Mouse (Mus musculus) lung, embryonic 14.5 days (tissue): ENCODE measurements at regions not wholly inside any gene's neighbourhood (a gene's known extent, or its start where the extent isn't known, plus 50 kb on each side); places are given as distances from the start of the nearest gene placed in this dataset.

Experiments used
- ATAC-seq: fragments of 200-750 bp; cut with Nextera tagmentation; 2 replicates; pipeline ENCODE4 v1.8.0; 2017; ENCODE audit warnings: mild to moderate bottlenecking, moderate TSS enrichment, moderate library complexity; ENCODE audit not compliant: insufficient read depth
- DNase-seq: peaks from one replicate; pipeline ENCODE4 v3.0.0-alpha.2; 2015
- H3K27ac ChIP-seq: fragments of 300-500 bp; sonication (generic); 2 replicates; pipeline ENCODE4 v1.5.1; 2014; ENCODE audit warnings: low read depth, mild to moderate bottlenecking, moderate library complexity
- H3K27me3 ChIP-seq: fragments of 300-500 bp; sonication (generic); 2 replicates; pipeline ENCODE4 v1.6.1; 2014; ENCODE audit warnings: low read length, control low read depth; ENCODE audit not compliant: insufficient read depth
- H3K36me3 ChIP-seq: fragments of 300-500 bp; sonication (generic); 2 replicates; pipeline ENCODE4 v1.6.1; 2014; ENCODE audit warnings: control low read depth; ENCODE audit not compliant: insufficient read depth
- H3K4me1 ChIP-seq: fragments of 300-500 bp; sonication (generic); 2 replicates; pipeline ENCODE4 v1.6.1; 2014; ENCODE audit warnings: antibody characterized with exemption, control low read depth; ENCODE audit not compliant: insufficient read depth
- H3K4me2 ChIP-seq: fragments of 300-500 bp; sonication (generic); 2 replicates; pipeline ENCODE4 v1.6.1; 2014; ENCODE audit warnings: mild to moderate bottlenecking
- H3K4me3 ChIP-seq: fragments of 300-500 bp; sonication (generic); 2 replicates; pipeline ENCODE4 v1.5.1; 2014; ENCODE audit warnings: low read depth, low read length
- H3K9ac ChIP-seq: fragments of 300-500 bp; sonication (generic); 2 replicates; pipeline ENCODE4 v1.6.1; 2014
- H3K9me3 ChIP-seq: fragments of 300-500 bp; sonication (generic); 2 replicates; pipeline ENCODE4 v1.6.1; 2016; ENCODE audit warnings: low read depth, low read length, control low read depth
- CTCF ChIP-seq: IDR thresholded peaks from 2 replicates; pipeline ENCODE4 v1.5.1; 2016; ENCODE audit warnings: antibody characterized with exemption, low read depth
- WGBS: fragments of 180-500 bp; shearing (Covaris S2); extraction: QIAGEN DNeasy Blood & Tissue Kit; methylation state at CpG from one replicate; pipeline ENCODE4 v1.1.7; 2014; 5-methylcytosine and 5-hydroxymethylcytosine counted together

DNA sequence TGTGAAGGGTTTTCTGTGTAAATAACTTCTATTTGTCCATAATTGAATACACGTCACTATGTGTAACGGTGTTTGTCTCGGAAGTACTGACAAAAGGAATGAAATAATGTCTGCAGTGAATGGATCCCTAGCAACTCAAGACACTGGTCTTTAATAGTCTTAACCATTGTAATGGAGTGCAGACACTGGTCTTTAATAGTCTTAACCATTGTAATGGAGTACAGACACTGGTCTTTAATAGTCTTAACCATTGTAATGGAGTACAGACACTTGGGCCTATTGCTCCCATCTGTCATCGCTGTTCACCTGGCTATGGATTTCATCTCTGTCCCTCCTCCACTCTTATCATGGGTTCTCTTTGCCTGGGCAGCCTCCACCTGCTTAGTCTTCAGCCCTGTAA, 53.2 kb upstream of the Frmd4a start:
- no peak overlapping the region for H3K27ac ChIP-seq
- no peak overlapping the region for H3K4me2 ChIP-seq
- H3K4me3 ChIP-seq: no peak overlapping the region
- no peak overlapping the region for H3K9ac ChIP-seq
- H3K4me1 ChIP-seq: no peaks in the 10 kb centered on the region
- WGBS: 94% methylated on average over 4 of the region's 4 CpGs
- no peak for TF ChIP-seq CTCF
- peak; percentile 81 for DNase-seq
- H3K36me3 ChIP-seq: no peaks in the 10 kb centered on the region
- H3K27me3 ChIP-seq: no peaks in the 10 kb centered on the region
- no peaks in the 10 kb centered on the region for H3K9me3 ChIP-seq
- peak; percentile 100 for ATAC-seq
